Mouse (Mus musculus) megakaryocyte-erythroid progenitor cell, adult 5-6 weeks (primary cell): ENCODE measurements around the gene Tbc1d1. TPM values are rescaled to one million over a fixed set of nuclear protein-coding genes. Genes with fewer than 3 reads are reported as not detected.
"Not testable (repeated sequence)": the region's sequence is repeated elsewhere in the genome, so short reads cannot be mapped to it uniquely, and the experiment has no call there.

ENCODE experiments used
- ATAC-seq: replicated peaks from 2 replicates; pipeline ENCODE4 v1.8.0; 2016; ENCODE audit warnings: mild to moderate bottlenecking, inconsistent platforms; ENCODE audit not compliant: severe bottlenecking, poor library complexity, low FRiP score, low TSS enrichment
- total RNA-seq, 2 experiments: library from RNA; stranded (forward) in 1 of 2; stranded (reverse) in 1 of 2; fragments of 200-1000, 215-1000 nt in 1 of 2; fragments of >200 nt in 1 of 2; fragmentation: Nextera tagmentation in 1 of 2; gene quantifications; 2 replicates each; pipeline ENCODE4 v1.2.3; 2014 to 2017

Gene Tbc1d1
- total RNA-seq, 2 experiments from 2014 or later, result 6.7 to 15.9 TPM

DNA sequence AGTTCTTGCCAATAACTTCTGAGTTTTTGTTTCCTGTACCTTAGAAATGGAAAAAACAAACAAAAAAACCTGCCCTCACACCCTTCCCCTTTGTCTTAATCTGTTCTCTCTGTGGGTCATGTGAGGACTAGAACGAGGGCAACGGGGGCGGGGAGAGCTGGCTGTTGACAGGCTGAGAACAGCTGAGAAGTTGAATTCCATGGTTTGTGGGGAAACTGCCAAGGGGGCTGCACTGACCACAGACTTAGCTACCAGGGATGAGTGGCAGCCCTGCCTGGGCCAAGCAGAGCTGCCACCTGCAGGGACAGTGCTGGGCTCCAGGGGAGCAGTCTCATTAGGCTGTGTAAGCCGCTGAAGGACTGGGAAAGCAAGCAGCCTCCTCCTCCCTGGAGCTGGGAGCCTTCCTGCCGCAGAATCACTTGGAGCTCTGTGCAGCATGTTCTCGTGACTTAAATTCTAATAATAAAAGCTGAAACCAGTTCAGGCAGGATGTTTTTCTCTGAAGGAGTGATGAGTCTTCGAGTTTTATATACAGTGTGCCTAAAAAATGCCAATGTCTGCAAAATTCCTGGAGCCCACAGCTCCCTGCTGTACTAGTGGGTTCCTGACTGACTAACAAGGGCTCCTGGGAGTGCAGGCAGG is 180.8 kb downstream of the Tbc1d1 start:
- ATAC-seq, result peak; percentile 71

DNA sequence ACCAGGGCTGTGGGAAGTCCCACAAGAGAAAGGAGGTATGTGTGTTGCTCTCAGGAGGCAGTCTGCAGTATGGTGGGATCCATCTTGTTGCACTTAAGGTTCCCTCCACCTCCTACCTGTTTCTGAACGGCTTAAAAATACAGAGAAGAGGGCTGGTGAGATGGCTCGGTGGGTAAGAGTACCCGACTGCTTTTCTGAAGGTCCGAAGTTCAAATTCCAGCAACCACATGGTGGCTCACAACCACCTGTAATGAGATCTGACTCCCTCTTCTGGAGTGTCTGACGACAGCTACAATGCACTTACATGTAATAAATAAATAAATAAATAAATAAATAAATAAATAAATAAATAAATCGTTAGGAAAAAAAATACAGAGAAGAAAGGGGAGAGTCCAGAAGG is 182.7 kb downstream of the Tbc1d1 start:
- ATAC-seq, result not testable (repeated sequence)

DNA sequence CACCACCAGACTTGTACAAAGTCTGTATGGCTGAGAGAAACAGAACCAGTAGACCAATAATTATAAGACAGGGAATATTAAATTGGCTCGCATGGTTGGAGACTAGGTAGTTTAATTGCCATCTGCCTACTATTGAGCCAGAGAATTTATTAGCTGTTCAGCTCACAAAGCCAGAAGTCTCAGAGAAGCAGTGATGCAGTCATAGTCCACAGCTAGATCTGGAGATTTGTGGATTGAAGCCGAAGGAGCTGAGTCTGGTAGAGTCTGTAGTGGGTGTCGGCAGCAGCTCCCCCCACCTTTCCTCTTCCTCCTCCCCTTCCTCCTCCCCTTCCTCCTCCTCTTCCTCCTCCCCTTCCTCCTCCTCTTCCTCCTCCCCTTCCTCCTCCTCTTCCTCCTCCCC is 184.3 kb downstream of the Tbc1d1 start:
- no peak for ATAC-seq

DNA sequence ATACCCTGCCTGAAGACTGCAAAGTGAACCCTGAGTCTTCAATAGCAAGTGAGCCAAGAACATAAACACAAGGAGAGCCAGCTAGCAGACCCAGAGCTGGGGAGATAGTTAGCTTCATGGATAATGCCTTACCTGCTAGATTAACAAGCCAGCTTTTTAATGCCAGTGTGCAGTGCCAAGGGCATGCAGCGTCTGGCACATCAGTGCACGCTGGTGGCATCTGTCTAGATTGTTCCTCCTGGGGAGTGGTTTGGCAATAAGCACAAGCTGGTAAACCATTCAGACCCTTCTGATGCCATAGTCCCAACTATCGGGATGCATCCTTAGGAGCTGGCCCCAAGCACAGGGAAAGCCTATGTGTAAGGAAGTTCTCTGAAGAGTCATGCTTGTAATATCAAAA is 185.6 kb downstream of the Tbc1d1 start:
- ATAC-seq, result no peak

DNA sequence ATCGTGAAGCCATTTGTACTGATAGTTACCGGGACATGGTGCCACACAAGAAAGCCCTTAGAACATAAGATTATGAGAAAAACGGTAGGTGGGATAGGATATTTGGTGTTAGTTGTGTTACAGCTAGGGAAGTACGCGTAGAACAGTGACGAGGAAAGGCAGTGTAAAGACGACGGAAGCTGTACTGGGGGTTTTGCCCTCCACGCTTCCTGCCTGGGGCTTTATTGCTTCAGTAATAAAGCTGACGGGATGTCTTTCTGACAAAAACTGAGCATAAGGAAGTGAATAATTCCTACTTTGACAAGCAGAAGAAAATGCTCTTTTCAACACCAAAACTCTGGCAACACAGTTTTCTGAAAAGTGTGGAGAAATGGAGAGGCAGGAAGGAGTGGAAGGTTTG is 186.0 kb downstream of the Tbc1d1 start:
- no peak for ATAC-seq

DNA sequence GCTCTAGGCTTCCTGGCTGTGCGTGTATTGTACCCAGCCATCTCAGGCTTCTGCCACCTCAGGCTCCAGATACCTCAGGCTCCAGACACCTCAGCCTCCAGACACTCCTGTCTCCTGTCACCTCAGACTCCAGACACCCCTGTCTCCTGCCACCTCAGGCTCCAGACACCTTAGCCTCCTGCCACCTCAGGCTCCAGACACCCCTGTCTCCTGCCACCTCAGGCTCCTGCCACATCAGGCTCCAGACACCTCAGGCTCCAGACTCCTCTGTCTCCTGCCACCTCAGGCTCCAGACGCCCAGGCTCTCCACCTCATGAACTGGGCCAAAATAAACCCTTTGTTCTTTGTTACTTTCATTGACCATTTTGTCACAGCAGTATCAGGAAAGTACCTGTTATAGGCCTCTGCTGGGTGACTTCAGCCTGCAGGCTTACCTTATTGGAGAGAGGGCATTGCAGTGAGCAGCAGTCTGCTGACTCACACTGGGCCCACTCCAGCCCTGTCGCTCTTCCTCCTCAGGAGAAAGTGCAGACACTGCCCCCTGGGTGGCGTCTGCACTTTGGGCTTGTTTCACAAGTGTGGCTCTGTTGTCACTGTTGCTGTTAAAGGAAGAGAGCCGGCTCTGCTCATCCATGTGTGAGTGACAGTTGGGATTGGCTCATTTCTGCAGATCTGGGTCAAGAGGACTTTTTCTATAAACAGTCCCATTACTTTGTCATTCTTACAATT is 188.0 kb downstream of the Tbc1d1 start:
- peak; percentile 82 for ATAC-seq

DNA sequence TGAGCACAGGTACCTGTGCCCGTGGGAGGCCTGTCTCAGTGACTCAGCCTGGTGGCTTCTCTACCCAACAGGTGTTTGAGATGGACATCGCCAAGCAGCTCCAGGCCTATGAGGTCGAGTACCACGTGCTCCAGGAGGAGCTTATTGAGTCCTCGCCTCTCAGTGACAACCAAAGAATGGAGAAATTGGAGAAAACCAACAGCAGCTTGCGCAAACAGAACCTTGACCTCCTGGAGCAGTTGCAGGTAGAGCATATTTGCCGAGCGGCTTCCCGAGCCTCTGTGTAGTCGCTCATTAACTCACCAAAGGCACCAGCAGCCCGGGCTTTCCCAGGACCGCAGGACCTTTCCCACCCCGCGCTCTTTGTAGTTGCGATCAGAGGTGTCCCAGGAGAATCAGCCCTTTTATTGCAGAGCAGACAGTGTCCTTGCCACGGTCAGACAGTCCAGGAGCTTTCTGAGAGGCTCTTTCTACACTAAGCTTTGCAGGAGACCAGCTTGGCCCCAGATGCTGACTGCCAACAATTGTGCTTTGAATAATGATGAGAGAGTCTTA is 189.2 kb downstream of the Tbc1d1 start:
- ATAC-seq, result no peak

DNA sequence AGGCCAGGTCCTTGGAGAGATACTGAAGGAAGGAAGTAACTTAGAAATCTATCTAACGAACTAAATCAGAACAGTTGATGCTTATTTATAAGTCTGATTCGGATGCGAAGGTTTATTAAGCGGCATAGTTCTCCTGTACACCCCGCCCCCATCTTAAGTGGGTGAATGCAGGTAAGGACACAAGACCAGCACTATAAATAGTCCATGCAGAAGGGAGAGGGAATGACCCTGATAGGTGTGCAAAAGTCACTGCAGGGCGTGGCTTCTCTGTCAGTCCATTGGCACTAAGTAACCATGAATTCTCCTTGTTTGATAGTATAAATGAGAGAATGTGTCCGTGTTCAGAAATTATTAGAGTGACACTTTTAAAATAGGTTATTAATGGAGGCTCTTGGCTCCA is 189.7 kb downstream of the Tbc1d1 start:
- ATAC-seq, result no peak

DNA sequence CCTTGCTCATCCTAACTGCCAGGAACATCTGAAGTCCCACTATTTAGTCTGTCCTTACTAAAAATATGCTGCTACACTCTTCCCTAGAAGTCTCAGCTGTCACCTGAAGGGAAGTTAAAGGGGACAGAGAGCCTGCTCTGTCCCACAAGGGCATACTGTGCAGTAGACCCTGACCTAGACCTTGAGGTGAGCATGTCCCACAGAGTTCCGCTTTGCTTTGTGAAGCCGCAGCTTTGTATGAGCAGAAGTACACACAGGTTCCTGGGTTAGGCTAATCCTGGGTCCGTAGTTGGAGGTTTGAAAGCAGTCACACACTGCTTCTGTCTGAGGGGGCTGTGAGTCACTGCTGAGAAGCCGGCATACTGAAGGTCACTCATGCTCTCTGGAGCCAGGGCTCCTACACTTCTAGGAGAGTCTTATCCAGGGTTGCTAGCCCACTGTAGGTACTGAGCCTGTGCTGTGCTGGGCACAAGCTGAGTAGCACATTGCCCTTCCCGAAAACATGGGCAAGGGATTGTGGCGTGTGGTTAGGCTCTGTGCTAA is 190.3 kb downstream of the Tbc1d1 start:
- no peak for ATAC-seq

DNA sequence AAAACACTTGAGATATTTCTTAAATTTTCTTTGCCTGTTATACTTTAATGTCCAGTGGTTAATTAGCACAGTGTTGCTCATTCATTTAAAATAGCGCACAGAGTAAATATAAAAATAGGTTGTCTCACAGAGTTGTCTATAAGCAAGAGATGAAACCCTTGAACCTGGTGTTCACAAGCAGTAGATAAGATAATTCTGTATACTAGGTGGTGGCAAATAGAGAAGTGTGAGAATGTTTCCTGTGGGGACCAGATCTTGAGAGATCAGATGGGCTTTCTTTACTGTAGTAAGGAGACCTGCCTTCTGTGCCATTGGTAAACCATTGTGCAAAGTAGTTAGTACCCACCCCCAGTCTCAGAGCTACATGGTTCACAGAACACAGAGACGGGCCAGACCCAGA is 192.1 kb downstream of the Tbc1d1 start:
- no peak for ATAC-seq

DNA sequence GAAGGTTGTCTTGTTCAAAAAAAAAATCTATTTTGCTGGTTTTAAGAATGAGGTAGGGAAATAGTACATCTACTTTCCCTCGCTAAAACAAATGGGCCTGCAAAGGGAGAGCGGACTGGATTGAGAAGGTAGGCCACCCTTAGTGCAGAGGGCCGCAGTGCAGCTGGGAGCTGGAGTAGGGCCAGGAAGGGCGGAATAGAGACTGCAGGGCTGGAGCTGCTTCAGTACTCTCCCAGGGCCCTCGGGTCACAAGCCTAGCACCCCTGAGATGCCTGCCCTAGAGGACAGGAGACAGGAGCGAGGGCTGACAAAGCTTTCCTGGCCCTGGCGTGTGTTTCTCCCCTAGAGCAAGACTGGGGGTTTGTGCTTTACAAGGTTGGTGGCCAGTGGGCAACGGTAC is 192.7 kb downstream of the Tbc1d1 start:
- ATAC-seq, result no peak

DNA sequence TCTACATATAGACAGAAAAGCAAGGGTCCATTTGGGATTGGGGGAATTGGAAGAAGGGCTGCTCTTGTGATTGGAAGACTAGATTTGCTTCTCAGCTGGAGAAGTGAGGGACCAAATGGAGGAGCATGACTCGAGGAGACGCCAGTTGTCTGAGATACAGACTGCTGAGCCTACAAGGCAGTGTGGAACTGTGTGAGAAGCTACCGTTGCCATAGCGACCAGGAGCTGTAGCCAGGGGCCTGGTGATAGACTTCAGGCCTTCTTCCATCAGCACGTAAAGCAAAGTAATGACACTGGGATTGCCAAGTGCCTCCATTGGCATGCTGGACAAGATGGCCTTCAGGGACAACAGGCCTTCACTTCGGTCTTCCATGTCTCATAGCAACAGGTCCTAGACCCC is 195.9 kb downstream of the Tbc1d1 start:
- no peak for ATAC-seq

DNA sequence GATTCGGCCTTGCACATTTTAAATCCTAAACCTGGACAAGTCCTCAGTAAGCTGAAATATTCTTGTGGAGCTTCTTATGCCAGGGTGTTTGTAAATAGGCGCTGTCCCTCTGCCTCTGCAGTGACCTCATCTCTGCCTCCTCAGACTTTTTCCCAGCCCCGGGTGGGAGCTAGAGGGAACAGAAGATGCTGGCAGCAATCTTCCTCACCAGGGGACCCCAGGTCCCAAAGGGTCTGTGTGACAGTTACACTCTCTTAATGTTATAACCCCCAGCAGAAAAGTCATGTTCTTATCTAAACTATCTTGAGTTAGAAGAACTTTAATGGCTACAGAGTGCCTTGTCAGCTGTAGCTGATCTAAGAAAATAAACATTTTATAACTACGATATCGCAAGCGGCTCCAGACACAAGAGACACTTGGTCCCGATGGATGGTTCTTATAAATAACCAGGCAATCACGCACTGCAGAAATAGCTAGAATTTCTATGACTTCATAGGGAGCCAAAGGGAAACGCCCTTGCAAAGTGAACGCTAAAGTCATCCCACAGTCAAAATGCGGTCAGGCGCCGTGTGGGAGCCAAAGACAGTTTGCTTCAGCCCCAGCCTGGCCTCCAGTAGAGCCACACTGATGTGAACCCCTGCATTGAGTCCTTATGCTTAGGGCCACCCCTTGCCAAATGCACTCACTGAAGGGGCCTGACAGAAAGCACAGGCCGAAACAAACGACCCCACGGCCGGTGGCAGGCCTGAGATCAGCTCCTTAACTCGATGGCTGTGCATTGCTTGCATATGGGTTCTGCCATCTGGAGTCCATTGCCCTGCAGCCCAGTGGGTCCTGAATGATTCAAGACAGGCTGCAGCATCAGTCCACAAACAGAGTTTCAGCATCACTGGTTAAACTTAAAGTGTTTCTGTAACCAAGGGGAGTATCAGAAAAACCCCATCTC is 202.8 kb downstream of the Tbc1d1 start:
- ATAC-seq, result no peak

DNA sequence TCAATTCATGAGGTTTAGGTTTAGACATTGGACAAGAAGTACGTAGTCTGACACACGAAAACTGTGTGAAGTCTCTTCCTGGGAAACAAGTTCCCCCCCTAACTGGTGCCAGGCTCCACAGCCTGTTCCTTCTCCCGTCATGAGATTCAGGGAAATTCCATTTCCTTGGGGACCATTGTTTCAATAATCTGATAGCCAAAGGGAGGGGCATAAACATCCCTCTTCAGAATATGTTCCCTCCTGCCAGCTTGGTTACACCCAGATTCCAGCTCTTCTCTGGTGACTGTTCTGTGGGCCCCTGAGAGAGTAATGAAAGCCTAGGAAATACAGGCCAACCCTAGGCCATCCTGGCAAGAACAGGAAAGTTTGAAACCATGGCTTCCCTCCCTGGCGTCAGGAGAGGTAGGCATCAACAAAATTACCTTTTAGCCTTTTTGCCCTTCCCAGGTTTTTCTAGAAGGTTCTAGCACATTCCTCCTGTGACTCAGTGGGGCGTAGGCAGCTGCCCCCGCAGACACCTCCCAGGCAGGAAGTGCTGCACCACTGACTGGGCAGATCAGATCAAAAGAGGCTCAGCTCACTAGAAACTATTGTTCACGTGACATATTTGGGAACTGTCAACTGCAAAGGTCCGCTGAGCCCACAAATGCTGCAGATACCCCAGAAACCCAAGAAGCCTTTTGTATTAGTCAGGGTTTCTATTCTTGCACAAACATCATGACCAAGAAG is 204.2 kb downstream of the Tbc1d1 start:
- ATAC-seq, result 0 out of 2 replicates have a peak, but pooled peaks have one; percentile 36

DNA sequence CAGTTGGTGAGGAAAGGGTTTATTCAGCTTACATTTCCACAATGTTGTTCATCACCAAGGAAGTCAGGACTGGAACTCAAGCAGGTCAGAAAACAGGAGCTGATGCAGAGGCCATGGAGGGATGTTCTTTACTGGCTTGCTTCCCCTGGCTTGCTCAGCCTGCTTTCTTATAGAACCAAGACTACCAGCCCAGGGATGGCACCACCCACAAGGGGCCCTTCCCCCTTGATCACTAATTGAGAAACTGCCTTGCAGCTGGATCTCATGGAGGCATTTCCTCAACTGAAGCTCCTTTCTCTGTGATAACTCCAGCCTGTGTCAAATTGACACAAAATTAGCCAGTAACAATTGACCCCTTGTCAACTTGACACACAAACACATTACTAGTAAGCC is 204.8 kb downstream of the Tbc1d1 start:
- not testable (repeated sequence) for ATAC-seq

DNA sequence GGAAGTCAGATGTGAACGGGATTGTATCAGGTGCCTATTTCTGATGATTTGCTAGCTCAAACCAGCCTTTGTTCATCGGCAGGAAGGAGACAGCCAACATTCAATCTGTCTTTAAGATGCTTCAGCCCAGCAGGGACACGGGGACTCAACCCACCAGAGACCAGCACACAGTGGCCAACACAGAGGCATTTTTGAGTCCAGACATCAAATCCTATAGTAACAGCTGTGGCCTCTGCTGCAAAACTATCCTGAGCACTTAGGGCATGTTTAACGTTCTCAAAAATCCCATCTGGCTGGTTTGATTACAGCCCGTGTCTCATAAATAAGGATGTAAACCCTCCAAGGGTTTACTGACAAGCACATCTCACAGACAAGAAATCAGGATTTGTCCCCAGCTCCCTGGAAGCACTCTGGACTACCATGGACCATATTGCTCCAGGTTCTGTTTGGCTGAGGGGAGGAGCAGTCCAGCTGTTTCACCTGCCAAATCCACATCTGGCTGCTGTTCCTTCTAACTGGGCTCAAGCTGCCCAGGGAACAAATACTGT is 207.8 kb downstream of the Tbc1d1 start:
- ATAC-seq, result no peak

DNA sequence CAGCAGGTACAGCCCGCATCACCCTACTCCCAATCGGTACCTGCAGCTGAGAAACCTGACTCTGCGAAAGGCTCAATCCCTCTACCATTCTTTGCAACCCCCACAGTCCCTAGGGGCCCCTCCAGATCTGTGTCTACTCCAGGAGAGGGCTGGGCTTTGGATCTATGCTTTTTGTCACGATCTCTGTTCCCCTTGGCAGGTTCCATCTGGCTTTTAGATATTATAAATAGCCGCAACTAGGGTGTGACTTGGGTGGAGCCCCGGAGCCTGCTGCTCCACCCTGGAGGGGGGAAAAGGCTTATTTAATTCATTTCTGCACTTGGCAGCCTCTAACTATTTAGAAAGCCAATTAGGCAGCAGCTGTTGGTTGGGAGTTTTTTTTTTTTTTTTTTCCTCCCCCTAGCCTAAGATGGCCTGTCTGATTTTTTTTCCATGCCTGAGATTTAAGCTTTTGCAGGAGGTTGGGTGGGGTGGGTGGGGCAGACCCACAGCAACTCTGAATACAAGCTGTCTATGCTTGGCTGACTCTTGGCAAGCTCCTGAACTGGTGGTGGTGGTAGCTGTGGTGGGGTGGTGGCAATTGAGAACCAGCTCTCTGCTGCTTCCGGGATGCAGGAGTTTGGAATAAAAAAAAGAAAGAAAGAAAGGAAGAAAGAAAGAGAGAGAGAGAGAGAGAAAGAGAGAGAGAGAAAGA is 208.5 kb downstream of the Tbc1d1 start:
- peak; percentile 85 for ATAC-seq
